Mouse (Mus musculus): ENCODE measurements around the gene Macrod2. TPM values are rescaled to one million over a fixed set of nuclear protein-coding genes. Genes with fewer than 3 reads are reported as not detected.

Gene Macrod2
- polyA plus RNA-seq, 2 experiments, result 2.1 to 7.7 TPM

DNA sequence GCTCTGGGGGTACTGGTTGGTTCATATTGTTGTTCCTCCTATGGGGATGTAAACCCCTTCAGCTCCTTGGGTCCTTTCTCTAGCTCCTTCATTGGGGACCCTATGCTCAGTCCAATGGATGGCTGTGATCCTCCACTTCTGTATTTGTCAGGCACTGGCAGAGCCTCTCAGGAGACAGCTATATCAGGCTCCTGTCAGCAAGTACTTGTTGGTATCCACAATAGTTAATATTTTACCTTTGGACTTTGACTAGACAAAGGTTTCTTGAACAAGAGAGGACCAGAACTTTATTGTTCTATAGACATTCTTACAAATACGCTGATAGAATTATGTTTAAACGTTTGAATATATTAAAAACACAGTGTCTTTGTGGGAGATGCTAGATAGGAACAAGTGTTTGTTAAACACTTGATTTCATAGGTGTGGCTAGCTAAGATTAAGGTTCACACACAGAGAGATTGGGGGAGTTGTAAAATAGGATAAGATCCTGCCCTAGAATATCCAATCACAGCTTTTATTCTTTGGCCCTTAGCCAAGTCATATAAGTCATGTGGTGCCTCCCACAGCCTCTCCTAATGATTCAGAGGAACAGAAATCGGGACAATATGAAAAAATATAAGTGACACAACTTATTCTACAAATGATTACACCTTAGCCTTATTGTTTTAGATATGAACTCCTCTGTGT is 501.4 kb downstream of the Macrod2 start:
- Histone ChIP-seq H3K4me1 (replicated peaks; ENCODE audit: control insufficient read depth in 2 of 2, insufficient read depth in 2 of 2, low read length in 1 of 2) (no peaks in the 10 kb centered on the region), H3K27ac (no peak overlapping the region), H3K36me3 (replicated peaks; ENCODE audit: control insufficient read depth, insufficient read depth, low read depth) (no peaks in the 10 kb centered on the region), H3K27me3 (ENCODE audit: control insufficient read depth, insufficient read depth, low read length) (no peaks in the 10 kb centered on the region), H3K9ac (replicated peaks) (no peak overlapping the region), H3K9me3 (ENCODE audit: control insufficient read depth, low read length) (no peaks in the 10 kb centered on the region), H3K4me2 (ENCODE audit: low read depth) (no peak overlapping the region), H3K4me3 (ENCODE audit: insufficient read depth in 1 of 2, low read depth in 2 of 2, low read length in 2 of 2) (no peak overlapping the region)
- no peak for TF ChIP-seq EP300 (IDR thresholded peaks at IDR 0.05; ENCODE audit: low read depth)
- no peak for TF ChIP-seq CTCF (IDR thresholded peaks at IDR 0.05; ENCODE audit: low read depth)
- WGBS (ENCODE audit: insufficient replicate concordance), result 53% methylated on average over 3 of the region's 3 CpGs
- DNase-seq (ENCODE audit: low read depth in 3 of 3, low spot score in 3 of 3) (no peak), ATAC-seq (ENCODE audit: insufficient read depth) (no peak)

DNA sequence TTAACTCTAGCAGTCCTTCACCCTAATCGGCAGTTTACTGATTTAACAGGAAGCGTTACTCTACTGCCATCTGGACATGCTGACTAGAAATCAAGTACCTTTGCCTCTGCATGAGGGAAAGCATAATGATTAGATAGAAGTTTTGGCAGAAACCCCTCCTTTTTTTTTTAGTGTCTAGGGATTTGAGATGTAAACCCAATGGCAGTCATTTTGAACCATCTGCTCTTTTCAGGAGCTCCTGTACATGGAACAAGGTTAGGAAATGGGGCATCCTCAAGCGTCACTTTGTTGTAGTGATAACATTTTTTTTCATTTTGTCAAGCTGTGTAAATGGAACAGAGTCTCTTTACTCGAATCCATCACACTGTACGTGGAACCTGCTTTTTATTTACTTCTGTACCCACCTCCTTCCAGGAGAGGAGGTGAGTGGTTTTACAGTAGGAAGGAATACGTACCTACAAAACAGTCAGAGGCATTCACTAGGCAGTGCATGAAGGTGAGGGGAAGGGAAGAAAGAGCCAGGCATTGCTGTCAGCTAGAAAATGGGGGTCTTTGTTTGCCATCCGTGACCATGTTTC is 503.4 kb downstream of the Macrod2 start:
- ATAC-seq (ENCODE audit: insufficient read depth), result no peak

DNA sequence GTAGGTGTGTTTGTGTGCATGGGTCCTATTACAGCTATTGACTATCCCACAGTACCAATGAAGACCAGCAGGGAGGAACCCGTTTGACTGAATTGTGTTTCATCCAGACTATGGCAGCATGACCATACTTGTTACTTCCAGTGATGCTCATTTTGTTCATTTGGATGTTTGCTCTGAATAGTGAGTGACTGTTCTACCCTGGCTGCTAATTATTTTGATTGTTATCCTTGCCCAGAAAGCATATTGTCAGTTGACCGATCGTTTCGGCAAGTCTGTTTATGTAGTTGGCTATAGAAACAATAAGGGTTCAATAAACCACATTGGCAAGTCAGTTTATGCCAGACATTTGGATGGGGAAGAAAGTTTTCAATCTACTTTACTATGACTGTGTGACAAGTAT is 510.2 kb downstream of the Macrod2 start:
- Histone ChIP-seq H3K27me3 (ENCODE audit: control insufficient read depth, insufficient read depth, low read length) (no peaks in the 10 kb centered on the region), H3K27ac (no peak overlapping the region), H3K9me3 (ENCODE audit: control insufficient read depth, low read length) (no peaks in the 10 kb centered on the region), H3K4me3 (ENCODE audit: insufficient read depth in 1 of 2, low read depth in 2 of 2, low read length in 2 of 2) (no peak overlapping the region), H3K4me1 (replicated peaks; ENCODE audit: control insufficient read depth in 2 of 2, insufficient read depth in 2 of 2, low read length in 1 of 2) (no peaks in the 10 kb centered on the region), H3K4me2 (ENCODE audit: low read depth) (no peak overlapping the region), H3K9ac (replicated peaks) (no peak overlapping the region), H3K36me3 (replicated peaks; ENCODE audit: control insufficient read depth, insufficient read depth, low read depth) (no peaks in the 10 kb centered on the region)
- WGBS (ENCODE audit: insufficient replicate concordance), result 69% methylated on average over 4 of the region's 4 CpGs
- no peak for DNase-seq (ENCODE audit: low read depth in 3 of 3, low spot score in 3 of 3)
- TF ChIP-seq CTCF (IDR thresholded peaks at IDR 0.05; ENCODE audit: low read depth) (no peak), EP300 (IDR thresholded peaks at IDR 0.05; ENCODE audit: low read depth) (no peak)
- no peak for ATAC-seq (ENCODE audit: insufficient read depth)

More for the DNA sequence above, 503.4 kb downstream of the Macrod2 start:
- Histone ChIP-seq H3K4me2 (ENCODE audit: low read depth) (no peak overlapping the region), H3K27ac (no peak overlapping the region), H3K4me1 (replicated peaks; ENCODE audit: control insufficient read depth in 2 of 2, insufficient read depth in 2 of 2, low read length in 1 of 2) (no peaks in the 10 kb centered on the region), H3K27me3 (ENCODE audit: control insufficient read depth, insufficient read depth, low read length) (no peaks in the 10 kb centered on the region), H3K9me3 (ENCODE audit: control insufficient read depth, low read length) (no peaks in the 10 kb centered on the region), H3K4me3 (ENCODE audit: insufficient read depth in 1 of 2, low read depth in 2 of 2, low read length in 2 of 2) (no peak overlapping the region), H3K36me3 (replicated peaks; ENCODE audit: control insufficient read depth, insufficient read depth, low read depth) (no peaks in the 10 kb centered on the region), H3K9ac (replicated peaks) (no peak overlapping the region)
- TF ChIP-seq EP300 (IDR thresholded peaks at IDR 0.05; ENCODE audit: low read depth) (no peak), CTCF (IDR thresholded peaks at IDR 0.05; ENCODE audit: low read depth) (no peak)
- no peak for DNase-seq (ENCODE audit: low read depth in 3 of 3, low spot score in 3 of 3)
- 52% methylated on average over 7 of the region's 7 CpGs for WGBS (ENCODE audit: insufficient replicate concordance)

DNA sequence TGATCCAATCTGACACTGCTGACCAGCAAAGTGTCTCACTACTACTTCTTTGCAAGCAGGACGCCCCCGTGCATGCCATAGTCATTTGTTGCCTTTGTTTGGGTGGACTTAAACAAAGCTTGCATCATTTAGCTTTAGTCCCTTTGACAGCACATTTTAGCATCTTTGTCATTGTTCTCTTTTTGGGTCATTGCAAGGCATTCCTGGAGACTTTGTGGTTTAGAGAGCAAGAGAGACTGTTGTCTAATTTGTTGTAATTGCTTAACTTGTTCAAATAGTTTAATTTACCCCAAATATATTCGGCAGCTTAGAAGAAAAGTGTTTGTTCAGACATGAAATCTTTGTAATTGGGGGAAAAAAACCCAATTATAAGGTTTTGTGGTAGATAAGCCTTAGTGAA is 511.0 kb downstream of the Macrod2 start:
- Histone ChIP-seq H3K27me3 (ENCODE audit: control insufficient read depth, insufficient read depth, low read length) (no peaks in the 10 kb centered on the region), H3K9ac (replicated peaks) (no peak overlapping the region), H3K36me3 (replicated peaks; ENCODE audit: control insufficient read depth, insufficient read depth, low read depth) (no peaks in the 10 kb centered on the region), H3K27ac (no peak overlapping the region), H3K4me3 (ENCODE audit: insufficient read depth in 1 of 2, low read depth in 2 of 2, low read length in 2 of 2) (no peak overlapping the region), H3K4me2 (ENCODE audit: low read depth) (no peak overlapping the region), H3K4me1 (replicated peaks; ENCODE audit: control insufficient read depth in 2 of 2, insufficient read depth in 2 of 2, low read length in 1 of 2) (no peaks in the 10 kb centered on the region), H3K9me3 (ENCODE audit: control insufficient read depth, low read length) (no peaks in the 10 kb centered on the region)
- ATAC-seq (ENCODE audit: insufficient read depth), result no peak
- WGBS (ENCODE audit: insufficient replicate concordance), result 53% methylated on average over 3 of the region's 3 CpGs
- no peak for DNase-seq (ENCODE audit: low read depth in 3 of 3, low spot score in 3 of 3)
- TF ChIP-seq EP300 (IDR thresholded peaks at IDR 0.05; ENCODE audit: low read depth) (no peak), CTCF (IDR thresholded peaks at IDR 0.05; ENCODE audit: low read depth) (no peak)

DNA sequence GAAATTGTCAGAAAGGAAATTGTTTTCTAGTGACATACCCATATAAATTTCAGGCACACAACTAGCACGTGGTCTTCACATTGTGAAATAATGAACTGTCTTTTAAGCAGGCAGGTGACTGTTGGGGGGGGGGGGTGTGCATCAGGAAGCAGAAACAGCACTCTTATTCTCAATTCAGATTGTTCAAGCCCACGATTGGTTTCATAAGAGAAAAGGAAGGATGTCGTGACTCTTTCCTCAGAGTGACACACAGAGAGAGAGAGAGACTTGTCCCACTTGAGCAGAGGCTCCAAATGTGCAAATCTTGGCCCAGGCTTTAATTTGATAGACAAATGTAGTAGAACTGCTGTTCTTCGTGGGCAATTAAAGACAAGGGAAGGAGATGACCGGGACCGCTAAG is 516.4 kb downstream of the Macrod2 start:
- Histone ChIP-seq H3K9me3 (ENCODE audit: control insufficient read depth, low read length) (no peaks in the 10 kb centered on the region), H3K36me3 (replicated peaks; ENCODE audit: control insufficient read depth, insufficient read depth, low read depth) (no peaks in the 10 kb centered on the region), H3K27me3 (ENCODE audit: control insufficient read depth, insufficient read depth, low read length) (no peaks in the 10 kb centered on the region), H3K9ac (replicated peaks) (no peak overlapping the region), H3K4me3 (ENCODE audit: insufficient read depth in 1 of 2, low read depth in 2 of 2, low read length in 2 of 2) (no peak overlapping the region), H3K4me2 (ENCODE audit: low read depth) (no peak overlapping the region), H3K27ac (no peak overlapping the region), H3K4me1 (replicated peaks; ENCODE audit: control insufficient read depth in 2 of 2, insufficient read depth in 2 of 2, low read length in 1 of 2) (no peaks in the 10 kb centered on the region)
- ATAC-seq (ENCODE audit: insufficient read depth), result no peak
- TF ChIP-seq CTCF (IDR thresholded peaks at IDR 0.05; ENCODE audit: low read depth) (no peak), EP300 (IDR thresholded peaks at IDR 0.05; ENCODE audit: low read depth) (no peak)
- no peak for DNase-seq (ENCODE audit: low read depth in 3 of 3, low spot score in 3 of 3)
- WGBS (ENCODE audit: insufficient replicate concordance), result 50% methylated on average over 6 of the region's 6 CpGs
